Mouse (Mus musculus) thymus, adult 2 months (tissue): ENCODE measurements around the gene Tbcc. TPM values are rescaled to one million over a fixed set of nuclear protein-coding genes. Genes with fewer than 3 reads are reported as not detected.

Experiments used
- DNase-seq: peaks from one replicate; pipeline ENCODE4 v3.0.0; 2021
- H3K27ac ChIP-seq: fragments of 200-500 bp; 2 replicates; pipeline ENCODE4 v1.5.1; 2012; ENCODE audit warnings: low read length, control low read depth; ENCODE audit not compliant: control insufficient read depth, insufficient read depth
- H3K27me3 ChIP-seq: fragments of 200-500 bp; 2 replicates; pipeline ENCODE4 v1.6.1; 2012; ENCODE audit warnings: mild to moderate bottlenecking, low read length, moderate library complexity, mixed read lengths; ENCODE audit not compliant: control insufficient read depth, insufficient read depth
- H3K36me3 ChIP-seq: fragments of 200-500 bp; 2 replicates; pipeline ENCODE4 v1.6.1; 2012; ENCODE audit warnings: mild to moderate bottlenecking, low read length, moderate library complexity; ENCODE audit not compliant: control insufficient read depth, insufficient read depth
- H3K4me1 ChIP-seq: fragments of 200-500 bp; replicated peaks from 2 replicates; pipeline ENCODE4 v1.6.1; 2012; ENCODE audit warnings: low read length; ENCODE audit not compliant: control insufficient read depth, insufficient read depth
- H3K4me3 ChIP-seq: fragments of 200-500 bp; 2 replicates; pipeline ENCODE4 v1.5.1; 2012; ENCODE audit warnings: mild to moderate bottlenecking, low read length, control low read depth, moderate library complexity; ENCODE audit not compliant: control insufficient read depth, insufficient read depth
- CTCF ChIP-seq: fragments of 200-500 bp; IDR thresholded peaks from 2 replicates; pipeline ENCODE4 v1.5.1; 2012; ENCODE audit warnings: mild to moderate bottlenecking, control low read depth, low read length, moderate library complexity, borderline replicate concordance; ENCODE audit not compliant: control insufficient read depth, poor library complexity, insufficient read depth; ENCODE audit errors: extremely low read depth
- POLR2A ChIP-seq: fragments of 200-500 bp; IDR thresholded peaks from 2 replicates; pipeline ENCODE4 v1.6.1; 2012; ENCODE audit warnings: mild to moderate bottlenecking, low read length, control low read depth, moderate library complexity; ENCODE audit not compliant: control insufficient read depth, poor library complexity, insufficient read depth; ENCODE audit errors: extremely low read depth
- WGBS: fragments of 180-500 bp; shearing (Covaris S2); methylation state at CpG from one replicate; pipeline ENCODE4 v1.1.7; 2018; 5-methylcytosine and 5-hydroxymethylcytosine counted together
- polyA plus RNA-seq: library from polyadenylated mRNA; depleted of rRNA; stranded (reverse); fragments of >200 nt; gene quantifications from 2 replicates; pipeline ENCODE4 v1.2.3, GENCODE M21; 2012

The Tbcc gene
- polyA plus RNA-seq, 1 experiment = 28.5 TPM

DNA sequence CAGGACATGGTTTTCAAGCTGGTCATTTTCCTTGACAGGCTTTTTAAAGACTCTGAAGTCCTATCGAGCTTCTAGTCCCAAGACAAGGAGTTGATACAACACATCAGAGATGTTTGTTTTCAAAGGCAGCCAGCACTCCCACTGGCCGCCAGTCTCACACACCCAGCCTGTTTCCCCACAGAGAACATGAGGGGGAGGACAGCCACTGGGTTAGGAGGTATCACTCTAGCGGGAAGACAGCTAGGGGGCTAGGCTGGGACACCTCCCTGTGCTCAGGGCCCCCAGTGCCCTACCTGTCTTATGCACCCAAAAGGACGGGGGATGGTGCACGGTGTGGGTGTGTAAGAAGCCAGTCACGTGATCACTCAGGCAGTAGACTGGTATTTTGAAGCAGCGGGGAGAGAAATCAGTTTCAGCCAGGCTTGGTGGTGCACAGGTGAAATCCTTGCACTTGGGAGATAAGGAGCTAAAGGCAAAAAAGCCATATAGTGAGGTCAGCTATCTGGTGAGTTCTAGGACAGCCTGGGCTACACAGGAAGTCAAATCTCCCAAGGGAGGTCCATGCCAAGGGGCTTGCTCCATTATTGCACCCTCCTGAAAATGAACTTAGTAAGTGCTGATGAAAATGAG, 25.8 kb upstream of the Tbcc start:
- H3K36me3 ChIP-seq = no peaks in the 10 kb centered on the region
- no peaks in the 10 kb centered on the region for H3K4me1 ChIP-seq
- DNase-seq = no peak
- 92% methylated on average over 7 of the region's 7 CpGs for WGBS
- TF ChIP-seq POLR2A (no peak), CTCF (no peak)
- no peak overlapping the region for H3K4me3 ChIP-seq
- H3K27ac ChIP-seq = no peak overlapping the region
- H3K27me3 ChIP-seq = no peaks in the 10 kb centered on the region

DNA sequence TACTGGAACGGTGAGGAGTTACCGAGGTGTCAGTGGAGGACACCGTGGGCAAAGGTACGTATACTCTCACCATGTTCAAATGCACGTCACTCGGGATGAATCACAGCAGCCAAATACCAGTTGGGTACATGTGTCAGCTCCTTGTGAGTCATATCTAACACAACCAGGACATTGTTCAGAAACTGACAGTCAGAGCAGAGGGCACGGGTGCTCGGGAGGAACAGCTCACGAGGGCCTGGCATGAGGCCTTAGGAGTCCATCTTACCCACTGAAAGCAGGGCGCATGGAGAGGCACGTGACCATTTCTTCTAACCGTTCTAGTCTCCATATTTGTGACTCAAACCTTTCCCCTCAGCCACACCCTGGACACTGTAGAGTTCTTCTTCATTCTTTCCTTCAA, 23.6 kb upstream of the Tbcc start:
- 97% methylated on average over 12 of the region's 12 CpGs for WGBS
- Histone ChIP-seq H3K27me3 (no peaks in the 10 kb centered on the region), H3K36me3 (no peaks in the 10 kb centered on the region), H3K27ac (no peak overlapping the region), H3K4me1 (peaks cover 15% of the 10 kb centered on the region), H3K4me3 (no peak overlapping the region)
- DNase-seq = no peak
- no peak for TF ChIP-seq CTCF
- no peak for TF ChIP-seq POLR2A

DNA sequence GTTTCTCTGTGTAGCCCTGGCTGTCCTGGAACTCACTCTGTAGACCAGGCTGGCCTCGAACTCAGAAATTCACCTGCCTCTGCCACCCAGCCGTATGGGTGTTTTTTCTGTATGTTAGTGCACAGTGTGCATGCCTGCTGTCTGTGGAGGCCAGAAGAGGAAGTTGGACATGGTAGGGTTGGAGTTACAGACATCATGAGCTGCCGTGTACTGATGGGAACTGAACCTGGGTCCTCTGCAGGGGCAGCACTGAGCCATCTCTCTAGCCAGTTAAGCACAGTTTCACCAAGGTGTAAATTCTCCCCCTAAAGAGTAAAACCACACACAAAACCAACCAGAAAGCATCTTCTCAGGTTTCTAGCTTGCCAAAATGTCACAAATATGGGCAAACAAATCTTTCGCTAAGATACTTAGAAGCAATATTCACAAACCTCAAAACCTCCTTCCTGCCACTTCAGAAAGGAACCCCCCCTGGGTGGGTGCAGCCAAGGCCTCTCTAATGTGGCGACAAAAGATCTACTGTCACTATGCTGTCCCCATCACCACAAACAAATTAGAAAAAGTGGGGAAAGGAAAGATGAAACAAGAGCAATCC, 20.2 kb upstream of the Tbcc start:
- Histone ChIP-seq H3K4me1 (peaks cover 22% of the 10 kb centered on the region), H3K4me3 (no peak overlapping the region), H3K27me3 (no peaks in the 10 kb centered on the region; the same call in 1 of the 2 replicates), H3K36me3 (no peaks in the 10 kb centered on the region), H3K27ac (no peak overlapping the region)
- DNase-seq = peak; percentile 74
- WGBS = 20% methylated on average over 5 of the region's 5 CpGs
- TF ChIP-seq POLR2A (no peak), CTCF (no peak)

GRCm38 (mm10) chr17:46870913-46871312, 19.6 kb upstream of the Tbcc start:
- Histone ChIP-seq H3K27ac (no peak overlapping the region), H3K27me3 (no peaks in the 10 kb centered on the region; the same call in 1 of the 2 replicates), H3K4me3 (no peak overlapping the region), H3K4me1 (peaks cover 22% of the 10 kb centered on the region), H3K36me3 (no peaks in the 10 kb centered on the region)
- DNase-seq = peak; percentile 25
- TF ChIP-seq POLR2A (no peak), CTCF (no peak)
- WGBS = 4% methylated on average over 1 of the region's 1 CpGs

DNA sequence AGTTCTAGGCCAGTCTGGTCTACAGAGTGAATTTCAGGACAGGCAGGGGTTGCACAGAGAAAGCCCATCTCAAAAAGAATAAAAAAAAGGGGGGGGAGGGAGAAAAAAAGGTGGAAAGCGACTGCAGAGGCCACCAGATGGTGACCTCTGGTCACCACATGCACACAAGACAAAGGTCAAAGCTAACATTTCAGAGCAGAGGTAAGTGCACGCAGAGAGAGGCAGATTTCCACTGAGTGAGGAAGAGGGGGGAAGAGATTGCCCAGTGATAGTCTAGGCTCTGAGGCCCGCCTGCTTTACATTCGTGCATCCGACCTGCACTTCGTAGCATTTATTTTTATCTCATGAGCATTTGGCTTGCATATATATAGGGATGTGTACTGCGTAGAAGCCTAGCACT, 17.7 kb upstream of the Tbcc start:
- H3K4me1 ChIP-seq = peaks cover 22% of the 10 kb centered on the region
- DNase-seq = no peak
- no peak overlapping the region for H3K27ac ChIP-seq
- no peaks in the 10 kb centered on the region; the same call in 1 of the 2 replicates for H3K27me3 ChIP-seq
- H3K36me3 ChIP-seq = no peaks in the 10 kb centered on the region
- TF ChIP-seq CTCF (no peak), POLR2A (no peak)
- WGBS = 97% methylated on average over 7 of the region's 7 CpGs
- no peak overlapping the region for H3K4me3 ChIP-seq

- H3K27ac ChIP-seq = no peak overlapping the region
- no peaks in the 10 kb centered on the region; the same call in 1 of the 2 replicates for H3K27me3 ChIP-seq
- TF ChIP-seq CTCF (no peak), POLR2A (no peak)
- H3K36me3 ChIP-seq = no peaks in the 10 kb centered on the region
- 33% methylated on average over 10 of the region's 10 CpGs for WGBS
- DNase-seq = no peak
- peaks cover 22% of the 10 kb centered on the region for H3K4me1 ChIP-seq
- H3K4me3 ChIP-seq = no peak overlapping the region
Measured at GRCm38 (mm10) chr17:46874133-46874532, 16.4 kb upstream of the Tbcc start.

DNA sequence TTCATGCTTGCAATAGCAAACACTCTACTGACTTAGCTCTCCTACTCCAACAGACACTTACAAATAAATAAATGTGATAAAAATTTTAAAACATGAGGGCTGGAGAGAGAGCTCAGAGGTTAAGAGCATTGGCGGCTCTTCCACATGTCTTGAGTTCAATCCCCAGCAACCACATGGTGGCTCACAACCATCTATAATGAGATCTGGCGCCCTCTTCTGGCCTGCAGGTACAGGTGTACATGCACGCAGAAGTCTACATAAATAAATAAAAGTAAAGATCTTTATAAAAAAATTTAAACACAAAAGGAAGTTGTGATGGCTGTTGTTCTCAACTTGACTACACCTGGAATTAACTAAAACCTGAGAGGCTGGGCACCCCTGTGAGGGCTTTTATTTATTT, 14.9 kb upstream of the Tbcc start:
- Histone ChIP-seq H3K4me3 (no peak overlapping the region), H3K27ac (no peak overlapping the region), H3K36me3 (no peaks in the 10 kb centered on the region), H3K4me1 (peaks cover 16% of the 10 kb centered on the region), H3K27me3 (no peaks in the 10 kb centered on the region; the same call in 1 of the 2 replicates)
- DNase-seq = peak; percentile 41
- TF ChIP-seq POLR2A = no peak
- 79% methylated on average over 3 of the region's 3 CpGs for WGBS
